Mouse (Mus musculus) neural tube, embryonic 11.5 days (tissue): Measurements from ENCODE around the gene Gm10153. TPM values are rescaled to one million over a fixed set of nuclear protein-coding genes. Genes with fewer than 3 reads are reported as not detected.

Experiments
- polyA plus RNA-seq: library from polyadenylated mRNA; unstranded; fragments of >200 nt; fragmentation: Nextera tagmentation; extraction: Ambion mirVana; gene quantifications from 2 replicates; pipeline ENCODE4 v1.2.1, GENCODE M21; 2014

The Gm10153 gene
- polyA plus RNA-seq, 1 experiment from 2014 or later, result not detected

Other genes with a start within 250 kb of the Gm10153 start
- gene Brsk2, start 240.6 kb downstream of the Gm10153 start, polyA plus RNA-seq, result 10.4 and 13.7 TPM in 2 replicates
- gene Mob2, start 129.3 kb downstream of the Gm10153 start, polyA plus RNA-seq, result 58.0 and 64.0 TPM in 2 replicates
- gene Dusp8, start 94.5 kb downstream of the Gm10153 start, polyA plus RNA-seq, result 24.3 and 27.6 TPM in 2 replicates
- not detected in 2 replicates for gene Gm45618, start 69.7 kb downstream of the Gm10153 start, polyA plus RNA-seq
- gene Gm39115, start 54.4 kb downstream of the Gm10153 start, polyA plus RNA-seq, result not detected in 2 replicates
- not detected in 2 replicates for gene Gm45337, start 45.8 kb downstream of the Gm10153 start, polyA plus RNA-seq
- gene Gm29735, start 33.3 kb downstream of the Gm10153 start, polyA plus RNA-seq, result not detected in 2 replicates
- not detected in 2 replicates for gene Gm4553, start 24.6 kb downstream of the Gm10153 start, polyA plus RNA-seq
- gene Krtap5-2, start 14.4 kb downstream of the Gm10153 start, polyA plus RNA-seq, result not detected in 2 replicates
- gene Krtap5-3, start 11.0 kb upstream of the Gm10153 start, polyA plus RNA-seq, result not detected in 2 replicates
- gene Gm7579, start 21.5 kb upstream of the Gm10153 start, polyA plus RNA-seq, result not detected in 2 replicates
- not detected in 2 replicates for gene Krtap5-5, start 39.6 kb upstream of the Gm10153 start, polyA plus RNA-seq
- gene Gm40460, start 50.7 kb upstream of the Gm10153 start, polyA plus RNA-seq, result not detected in 2 replicates
- gene Gm2431, start 68.0 kb upstream of the Gm10153 start, polyA plus RNA-seq, result not detected in 2 replicates
- gene Gm4559, start 84.0 kb upstream of the Gm10153 start, polyA plus RNA-seq, result not detected in 2 replicates
- not detected in 2 replicates for gene Krtap5-1, start 106.7 kb upstream of the Gm10153 start, polyA plus RNA-seq
- gene Krtap5-4, start 113.2 kb upstream of the Gm10153 start, polyA plus RNA-seq, result not detected in 2 replicates
- gene Ifitm10, start 183.4 kb upstream of the Gm10153 start, polyA plus RNA-seq, result not detected in 2 replicates
- not detected in 2 replicates for gene Gm49369, start 192.3 kb upstream of the Gm10153 start, polyA plus RNA-seq
- gene Ctsd, start 197.6 kb upstream of the Gm10153 start, polyA plus RNA-seq, result 176 and 189 TPM in 2 replicates
- not detected in 2 replicates for gene Syt8, start 244.5 kb upstream of the Gm10153 start, polyA plus RNA-seq